Comparison of ENCODE assay signal across 15 mouse cellular contexts in genomic region chr13:72120467-72120866, GRCm38 (mm10).
DNase-seq lines count a peak whose midpoint lies in the region; ATAC-seq and TF ChIP-seq lines count a peak whose summit lies in the region.
"Had no signal": no experiment of that assay in that cellular context is flagged by ENCODE, and none has a peak within 500 bp of the region (broad histone marks: within the 10 kb centered on the region; RNA-seq: fewer than 3 reads in every experiment).

No protein-coding gene starts in this region.

- peaks cover 30% of the 10 kb centered on the region; the same call in 1 of the 2 replicates for H3K27me3 ChIP-seq in heart, embryonic 10.5 days (ENCODE audit: insufficient read depth, poor library complexity, severe bottlenecking)
- H3K27me3 ChIP-seq in lung, embryonic 14.5 days (ENCODE audit: insufficient read depth, low read length), result no peaks in the 10 kb centered on the region
- peaks cover 72% of the 10 kb centered on the region for H3K27me3 ChIP-seq in midbrain, embryonic 12.5 days

- intact Hi-C loops in heart, postnatal 10 days (cut with DNase I), result no loop called here

- WGBS in heart, embryonic 10.5 days, result 26% methylated on average over 7 of the region's 7 CpGs
- 10% methylated on average over 7 of the region's 7 CpGs for WGBS in lung, embryonic 14.5 days
- 10% methylated on average over 7 of the region's 7 CpGs for WGBS in midbrain, embryonic 12.5 days

- DNase-seq in heart, embryonic 10.5 days (ENCODE audit: low spot score), result no peak
- no peak for DNase-seq in heart, postnatal 10 days
- DNase-seq in lung, embryonic 14.5 days, result peak; percentile 3
- no peak for DNase-seq in lung, postnatal 14 days
- DNase-seq in Muller cell, postnatal 12 days (ENCODE audit: inconsistent ontology term), result peak; percentile 2
- DNase-seq in layer of hippocampus, adult 9-10 months (ENCODE audit: low spot score), result no peak
- no peak for DNase-seq in right cerebral cortex, postnatal 4 days
- DNase-seq: B cell, adult 2 months; cerebellum, postnatal 25 days; liver, postnatal 0 days had no signal

- H3K4me2 ChIP-seq in lung, embryonic 14.5 days, result no peak overlapping the region
- peak overlapping the region; percentile 22; the same call in 1 of the 2 replicates for H3K4me2 ChIP-seq in midbrain, embryonic 12.5 days (replicated peaks)
- H3K4me2 ChIP-seq: embryonic facial prominence, embryonic 13.5 days had no signal

- no peak for ATAC-seq in lung, embryonic 14.5 days (ENCODE audit: insufficient read depth)
- ATAC-seq in midbrain, embryonic 12.5 days (ENCODE audit: low FRiP score, low read depth), result peak; percentile 31
- ATAC-seq: liver, postnatal 0 days had no signal

- H3K27ac ChIP-seq in heart, embryonic 10.5 days, result peak overlapping the region; percentile 64
- H3K27ac ChIP-seq in lung, embryonic 14.5 days (ENCODE audit: low read depth), result no peak overlapping the region
- H3K27ac ChIP-seq in midbrain, embryonic 12.5 days (replicated peaks), result peak overlapping the region; percentile 70
- H3K27ac ChIP-seq: embryonic facial prominence, embryonic 13.5 days; forebrain, embryonic 10.5 days; layer of hippocampus, adult 2 months had no signal

- TF ChIP-seq CTCF in lung, embryonic 14.5 days (IDR thresholded peaks at IDR 0.05; ENCODE audit: low read depth), result no peak

- no peaks in the 10 kb centered on the region for H3K36me3 ChIP-seq in heart, embryonic 10.5 days
- H3K36me3 ChIP-seq in lung, embryonic 14.5 days (ENCODE audit: insufficient read depth), result no peaks in the 10 kb centered on the region
- H3K36me3 ChIP-seq in midbrain, embryonic 12.5 days, result no peaks in the 10 kb centered on the region
- H3K36me3 ChIP-seq: embryonic facial prominence, embryonic 13.5 days; forebrain, embryonic 10.5 days; G1E had no signal

- no peak overlapping the region for H3K4me3 ChIP-seq in heart, embryonic 10.5 days
- H3K4me3 ChIP-seq in lung, embryonic 14.5 days (ENCODE audit: low read depth, low read length), result no peak overlapping the region
- no peak overlapping the region for H3K4me3 ChIP-seq in midbrain, embryonic 12.5 days
- H3K4me3 ChIP-seq: embryonic facial prominence, embryonic 13.5 days; forebrain, embryonic 10.5 days; layer of hippocampus, adult 2 months had no signal

- no peak overlapping the region for H3K9ac ChIP-seq in lung, embryonic 14.5 days
- H3K9ac ChIP-seq in midbrain, embryonic 12.5 days (replicated peaks), result no peak overlapping the region
- H3K9ac ChIP-seq: embryonic facial prominence, embryonic 13.5 days; liver, postnatal 0 days had no signal

- peaks cover 36% of the 10 kb centered on the region for H3K4me1 ChIP-seq in heart, embryonic 10.5 days
- H3K4me1 ChIP-seq in lung, embryonic 14.5 days (ENCODE audit: insufficient read depth), result no peaks in the 10 kb centered on the region
- H3K4me1 ChIP-seq in midbrain, embryonic 12.5 days, result peaks cover 34% of the 10 kb centered on the region

- H3K9me3 ChIP-seq in heart, embryonic 10.5 days, result no peaks in the 10 kb centered on the region
- no peaks in the 10 kb centered on the region for H3K9me3 ChIP-seq in lung, embryonic 14.5 days (ENCODE audit: low read depth, low read length)
- no peaks in the 10 kb centered on the region for H3K9me3 ChIP-seq in midbrain, embryonic 12.5 days
- H3K9me3 ChIP-seq: embryonic facial prominence, embryonic 13.5 days; forebrain, embryonic 10.5 days had no signal

Comparison
In these comparisons a context has a peak if more than half of its experiments do, and no peak if none do; other contexts are left out.
1. DNase-seq: peak in lung, embryonic 14.5 days (single experiment) and Muller cell, postnatal 12 days (single experiment); none in heart, embryonic 10.5 days (single experiment), heart, postnatal 10 days (0 of 2), lung, postnatal 14 days (single experiment), layer of hippocampus, adult 9-10 months (single experiment) and right cerebral cortex, postnatal 4 days (single experiment).